Mouse (Mus musculus) cerebellum, adult 2 months (tissue): Measurements from ENCODE around the gene Lrrc56.

Source experiments
- CTCF ChIP-seq: fragments of 200-500 bp; IDR thresholded peaks from 2 replicates; pipeline ENCODE4 v1.5.1; 2011; ENCODE audit warnings: low read depth, mild to moderate bottlenecking, control low read depth, low read length, moderate library complexity, borderline replicate concordance; ENCODE audit not compliant: insufficient read depth
- POLR2A ChIP-seq: fragments of 200-500 bp; IDR thresholded peaks from 2 replicates; pipeline ENCODE4 v1.6.1; 2011; ENCODE audit warnings: low read length, control low read depth, borderline replicate concordance; ENCODE audit not compliant: insufficient read depth

GRCm38 (mm10) chr7:141218557-141219133, 24.7 kb downstream of the Lrrc56 start:
- TF ChIP-seq CTCF (no peak), POLR2A (no peak)
